Mouse (Mus musculus) CD4-positive naive resting alpha-beta T cell, adult 57 days (primary cell): ENCODE measurements around the gene Rcn3. TPM values are rescaled to one million over a fixed set of nuclear protein-coding genes. Genes with fewer than 3 reads are reported as not detected.

Experiments
- total RNA-seq: library from RNA; stranded (reverse); gene quantifications from one replicate; pipeline ENCODE4 v1.2.4, GENCODE M21; 2023

The Rcn3 gene
- 6.1 TPM for total RNA-seq

GRCm38 (mm10) chr7:45092048-45092447 lies at the start of gene Rcn3:
TSS of gene Rcn3 (minus strand) at chr7:45092221.

GRCm38 (mm10) chr7:45135993-45136567 lies 44.1 kb upstream of the Rcn3 start, which contains the start of the genes Gm45713 and Flt3l:
TSS of gene Gm45713 (minus strand) at chr7:45136231.
TSS of gene Flt3l (minus strand) at chr7:45136432.

GRCm38 (mm10) chr7:45128624-45129246 lies 36.7 kb upstream of the Rcn3 start, which contains the start of gene Rpl13a:
TSS of gene Rpl13a (minus strand) at chr7:45128761.

GRCm38 (mm10) chr7:45124224-45125143 lies 32.5 kb upstream of the Rcn3 start, which contains the start of gene Rps11:
TSS of gene Rps11 (minus strand) at chr7:45124439.

GRCm38 (mm10) chr7:45103652-45104180 lies 11.7 kb upstream of the Rcn3 start, which contains the start of gene Fcgrt:
TSS of gene Fcgrt (minus strand) at chr7:45103851.

GRCm38 (mm10) chr7:45062239-45062835 lies 29.7 kb downstream of the Rcn3 start, which contains the start of the genes Nosip and Prrg2:
TSS of gene Nosip (plus strand) at chr7:45062429.
TSS of gene Prrg2 (minus strand) at chr7:45062677.

GRCm38 (mm10) chr7:45052862-45053116 lies 39.2 kb downstream of the Rcn3 start, which contains the start of gene Prr12:
TSS of gene Prr12 (minus strand) at chr7:45052881.

Other genes with a start within 250 kb of the Rcn3 start
- gene Akt1s1, start 243.2 kb downstream of the Rcn3 start, total RNA-seq, result 47.9 TPM
- 92.5 TPM for gene Tbc1d17, start 243.1 kb downstream of the Rcn3 start, total RNA-seq
- gene Pnkp, start 235.1 kb downstream of the Rcn3 start, total RNA-seq, result 62.0 TPM
- 27.8 TPM for gene Ptov1, start 222.4 kb downstream of the Rcn3 start, total RNA-seq
- 77.4 TPM for gene Med25, start 199.5 kb downstream of the Rcn3 start, total RNA-seq
- 17.6 TPM for gene Fuz, start 196.1 kb downstream of the Rcn3 start, total RNA-seq
- 71.8 TPM for gene Ap2a1, start 162.7 kb downstream of the Rcn3 start, total RNA-seq
- 0.33 TPM for gene Tsks, start 149.0 kb downstream of the Rcn3 start, total RNA-seq
- 0.18 TPM for gene Cpt1c, start 117.4 kb downstream of the Rcn3 start, total RNA-seq
- 153 TPM for gene Prmt1, start 105.7 kb downstream of the Rcn3 start, total RNA-seq
- gene Irf3, start 94.6 kb downstream of the Rcn3 start, total RNA-seq, result 157 TPM
- gene Bcl2l12, start 93.5 kb downstream of the Rcn3 start, total RNA-seq, result 19.6 TPM
- gene Scaf1, start 75.9 kb downstream of the Rcn3 start, total RNA-seq, result 83.6 TPM
- gene Rras, start 74.3 kb downstream of the Rcn3 start, total RNA-seq, result 10.3 TPM
- gene Prr12, start 39.3 kb downstream of the Rcn3 start, total RNA-seq, result 75.1 TPM
- gene Nosip, start 29.8 kb downstream of the Rcn3 start, total RNA-seq, result 61.3 TPM
- gene Prrg2, start 29.5 kb downstream of the Rcn3 start, total RNA-seq, result 0.95 TPM
- 22.7 TPM for gene Fcgrt, start 11.6 kb upstream of the Rcn3 start, total RNA-seq
- gene Rps11, start 32.2 kb upstream of the Rcn3 start, total RNA-seq, result 3,211 TPM
- gene Rpl13a, start 36.5 kb upstream of the Rcn3 start, total RNA-seq, result 5,433 TPM
- gene Gm45713, start 44.0 kb upstream of the Rcn3 start, total RNA-seq, result not detected
- gene Flt3l, start 44.2 kb upstream of the Rcn3 start, total RNA-seq, result 299 TPM
- 38.5 TPM for gene Pih1d1, start 62.1 kb upstream of the Rcn3 start, total RNA-seq
- gene Aldh16a1, start 62.4 kb upstream of the Rcn3 start, total RNA-seq, result 61.5 TPM
- not detected for gene Slc17a7, start 71.7 kb upstream of the Rcn3 start, total RNA-seq
- not detected for gene Gfy, start 87.3 kb upstream of the Rcn3 start, total RNA-seq
- gene Pth2, start 88.8 kb upstream of the Rcn3 start, total RNA-seq, result not detected
- gene Ccdc155, start 112.7 kb upstream of the Rcn3 start, total RNA-seq, result not detected
- not detected for gene Dkkl1, start 119.9 kb upstream of the Rcn3 start, total RNA-seq
- not detected for gene Tead2, start 123.5 kb upstream of the Rcn3 start, total RNA-seq
- 346 TPM for gene Cd37, start 146.9 kb upstream of the Rcn3 start, total RNA-seq
- not detected for gene Slc6a16, start 148.9 kb upstream of the Rcn3 start, total RNA-seq
- gene Slc6a21, start 185.3 kb upstream of the Rcn3 start, total RNA-seq, result not detected
- gene Trpm4, start 241.6 kb upstream of the Rcn3 start, total RNA-seq, result 10.0 TPM
- gene Hrc, start 243.1 kb upstream of the Rcn3 start, total RNA-seq, result not detected